Mouse (Mus musculus): ENCODE data around the gene Rnf141.

- TF ChIP-seq EP300 (IDR thresholded peaks at IDR 0.05) (no peak), CTCF (IDR thresholded peaks at IDR 0.05) (no peak)
Measured at GRCm38 (mm10) chr7:110881746-110882333, 37.6 kb upstream of the Rnf141 start.
